Mouse (Mus musculus): Measurements from ENCODE around the gene Tmed10. TPM values are rescaled to one million over a fixed set of nuclear protein-coding genes. Genes with fewer than 3 reads are reported as not detected.

Tmed10 gene
- polyA plus RNA-seq, 1 experiment from 2014 or later, result 212 TPM

DNA sequence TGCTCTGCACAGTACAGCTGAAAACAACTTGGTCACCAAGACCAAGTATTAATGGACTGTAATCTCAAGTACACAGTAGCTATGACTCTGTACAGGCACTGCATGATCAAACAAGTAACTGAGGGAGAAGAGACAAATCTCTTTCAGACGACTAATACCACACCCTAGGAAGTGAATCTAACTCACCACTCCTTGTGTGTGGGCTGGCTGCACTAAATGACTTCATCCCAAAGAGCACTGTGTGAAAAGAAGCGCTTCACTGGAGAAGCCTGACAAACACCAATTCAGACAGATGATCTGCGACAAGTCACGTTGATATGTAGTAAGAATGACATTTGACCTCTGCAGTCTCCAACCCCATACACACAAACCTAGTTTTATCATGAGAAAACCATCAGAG lies 12.1 kb downstream of the Tmed10 start:
- no peak overlapping the region for H3K27ac ChIP-seq (ENCODE audit: low read depth, low read length)
- no peaks in the 10 kb centered on the region for H3K4me1 ChIP-seq (ENCODE audit: control insufficient read depth, insufficient read depth, low read length)
- H3K36me3 ChIP-seq (ENCODE audit: control insufficient read depth, insufficient read depth, low read length), result no peaks in the 10 kb centered on the region
- no peak overlapping the region for H3K9ac ChIP-seq (ENCODE audit: low read length)
- no peak for ATAC-seq
- H3K27me3 ChIP-seq (replicated peaks; ENCODE audit: control insufficient read depth, insufficient read depth, low read length), result no peaks in the 10 kb centered on the region
- no peak overlapping the region for H3K4me3 ChIP-seq (ENCODE audit: low read depth, low read length)
- DNase-seq (ENCODE audit: low spot score), result no peak
- H3K9me3 ChIP-seq (replicated peaks; ENCODE audit: control insufficient read depth, low read length), result no peaks in the 10 kb centered on the region
- 91% methylated on average over 4 of the region's 4 CpGs for WGBS
- H3K4me2 ChIP-seq (ENCODE audit: low read length), result no peak overlapping the region

GRCm38 (mm10) chr12:85361580-85361979 lies 13.1 kb downstream of the Tmed10 start:
- H3K4me1 ChIP-seq (ENCODE audit: control insufficient read depth, insufficient read depth, low read length), result no peaks in the 10 kb centered on the region
- H3K4me2 ChIP-seq (ENCODE audit: low read length), result no peak overlapping the region
- no peak overlapping the region for H3K4me3 ChIP-seq (ENCODE audit: low read depth, low read length)
- no peak overlapping the region for H3K9ac ChIP-seq (ENCODE audit: low read length)
- H3K27me3 ChIP-seq (replicated peaks; ENCODE audit: control insufficient read depth, insufficient read depth, low read length), result no peaks in the 10 kb centered on the region
- ATAC-seq (no peak), DNase-seq (ENCODE audit: low spot score) (no peak)
- H3K36me3 ChIP-seq (ENCODE audit: control insufficient read depth, insufficient read depth, low read length), result no peaks in the 10 kb centered on the region
- no peaks in the 10 kb centered on the region for H3K9me3 ChIP-seq (replicated peaks; ENCODE audit: control insufficient read depth, low read length)
- H3K27ac ChIP-seq (ENCODE audit: low read depth, low read length), result no peak overlapping the region

GRCm38 (mm10) chr12:85361165-85361564 lies 13.5 kb downstream of the Tmed10 start:
- H3K4me2 ChIP-seq (ENCODE audit: low read length), result no peak overlapping the region
- H3K4me1 ChIP-seq (ENCODE audit: control insufficient read depth, insufficient read depth, low read length), result no peaks in the 10 kb centered on the region
- DNase-seq (ENCODE audit: low spot score) (no peak), ATAC-seq (no peak)
- no peaks in the 10 kb centered on the region for H3K36me3 ChIP-seq (ENCODE audit: control insufficient read depth, insufficient read depth, low read length)
- no peaks in the 10 kb centered on the region for H3K27me3 ChIP-seq (replicated peaks; ENCODE audit: control insufficient read depth, insufficient read depth, low read length)
- no peak overlapping the region for H3K9ac ChIP-seq (ENCODE audit: low read length)
- WGBS, result 89% methylated on average over 3 of the region's 3 CpGs
- H3K9me3 ChIP-seq (replicated peaks; ENCODE audit: control insufficient read depth, low read length), result no peaks in the 10 kb centered on the region
- H3K4me3 ChIP-seq (ENCODE audit: low read depth, low read length), result no peak overlapping the region
- H3K27ac ChIP-seq (ENCODE audit: low read depth, low read length), result no peak overlapping the region

GRCm38 (mm10) chr12:85354061-85354460 lies 20.6 kb downstream of the Tmed10 start:
- Histone ChIP-seq H3K27ac (ENCODE audit: low read depth, low read length) (no peak overlapping the region), H3K4me3 (ENCODE audit: low read depth, low read length) (no peak overlapping the region), H3K9ac (ENCODE audit: low read length) (no peak overlapping the region), H3K27me3 (replicated peaks; ENCODE audit: control insufficient read depth, insufficient read depth, low read length) (no peaks in the 10 kb centered on the region), H3K9me3 (replicated peaks; ENCODE audit: control insufficient read depth, low read length) (no peaks in the 10 kb centered on the region), H3K4me2 (ENCODE audit: low read length) (no peak overlapping the region), H3K4me1 (ENCODE audit: control insufficient read depth, insufficient read depth, low read length) (peaks cover 2% of the 10 kb centered on the region; the same call in 1 of the 2 replicates), H3K36me3 (ENCODE audit: control insufficient read depth, insufficient read depth, low read length) (peaks cover 22% of the 10 kb centered on the region)
- ATAC-seq (no peak), DNase-seq (ENCODE audit: low spot score) (no peak)
- 88% methylated on average over 3 of the region's 3 CpGs for WGBS

- peaks cover 32% of the 10 kb centered on the region for H3K36me3 ChIP-seq (ENCODE audit: control insufficient read depth, insufficient read depth, low read length)
- H3K4me2 ChIP-seq (ENCODE audit: low read length), result 0 out of 2 replicates have a peak overlapping the region, but pooled peaks have one; percentile 9
- peaks cover 2% of the 10 kb centered on the region; the same call in 1 of the 2 replicates for H3K4me1 ChIP-seq (ENCODE audit: control insufficient read depth, insufficient read depth, low read length)
- H3K9me3 ChIP-seq (replicated peaks; ENCODE audit: control insufficient read depth, low read length), result no peaks in the 10 kb centered on the region
- no peak overlapping the region for H3K9ac ChIP-seq (ENCODE audit: low read length)
- H3K27me3 ChIP-seq (replicated peaks; ENCODE audit: control insufficient read depth, insufficient read depth, low read length), result no peaks in the 10 kb centered on the region
- peak overlapping the region; percentile 71 for H3K27ac ChIP-seq (ENCODE audit: low read depth, low read length)
- peak; percentile 75 for DNase-seq (ENCODE audit: low spot score)
- WGBS, result 56% methylated on average over 10 of the region's 10 CpGs
- peak; percentile 86 for ATAC-seq
- H3K4me3 ChIP-seq (ENCODE audit: low read depth, low read length), result no peak overlapping the region
Observed at GRCm38 (mm10) chr12:85350407-85351232, 24.0 kb downstream of the Tmed10 start.

DNA sequence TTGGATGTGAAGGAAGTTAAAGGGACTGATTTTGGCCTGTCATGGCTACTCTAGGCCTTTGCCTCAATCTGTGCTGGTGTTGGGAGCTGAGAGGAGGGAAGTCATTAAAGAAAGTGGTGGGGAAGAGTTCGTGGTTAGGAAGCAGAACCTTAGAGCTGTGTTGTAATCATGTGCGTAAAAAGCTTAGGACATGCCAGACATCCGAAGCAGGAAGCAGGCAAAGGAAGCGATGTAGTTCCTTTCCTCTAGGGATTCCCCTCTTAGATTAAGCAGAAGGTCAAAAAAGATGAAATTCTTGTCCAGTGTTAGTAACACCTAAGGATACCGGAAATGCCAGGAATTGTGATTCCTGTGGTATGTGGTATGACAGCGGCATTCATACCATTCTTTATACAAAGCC lies 26.3 kb downstream of the Tmed10 start:
- H3K27me3 ChIP-seq (replicated peaks; ENCODE audit: control insufficient read depth, insufficient read depth, low read length), result no peaks in the 10 kb centered on the region
- 89% methylated on average over 6 of the region's 6 CpGs for WGBS
- no peaks in the 10 kb centered on the region for H3K9me3 ChIP-seq (replicated peaks; ENCODE audit: control insufficient read depth, low read length)
- no peak overlapping the region for H3K4me2 ChIP-seq (ENCODE audit: low read length)
- no peak overlapping the region for H3K9ac ChIP-seq (ENCODE audit: low read length)
- DNase-seq (ENCODE audit: low spot score) (no peak), ATAC-seq (no peak)
- no peak overlapping the region for H3K4me3 ChIP-seq (ENCODE audit: low read depth, low read length)
- H3K4me1 ChIP-seq (ENCODE audit: control insufficient read depth, insufficient read depth, low read length), result peaks cover 2% of the 10 kb centered on the region; the same call in 1 of the 2 replicates
- H3K36me3 ChIP-seq (ENCODE audit: control insufficient read depth, insufficient read depth, low read length), result peaks cover 36% of the 10 kb centered on the region
- H3K27ac ChIP-seq (ENCODE audit: low read depth, low read length), result no peak overlapping the region

DNA sequence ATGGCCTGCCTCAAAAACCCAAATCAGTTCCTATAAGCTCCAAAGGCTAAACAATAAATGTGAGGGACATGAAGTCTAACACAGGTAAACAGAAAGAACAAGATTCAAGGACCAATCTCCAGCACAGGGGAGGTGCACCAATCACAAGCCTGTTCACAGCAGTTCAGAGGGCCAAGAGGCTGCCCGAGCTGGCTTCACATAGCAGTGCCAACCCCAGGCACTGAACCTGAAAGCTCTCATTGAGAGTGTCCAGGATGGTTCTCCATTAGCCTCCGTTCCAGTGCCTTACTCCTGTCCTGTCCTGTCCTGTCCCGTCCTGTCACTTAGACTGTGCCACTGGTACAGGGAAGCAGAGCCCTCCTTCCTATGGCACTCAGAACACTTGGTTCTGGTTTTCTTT lies 27.5 kb downstream of the Tmed10 start:
- Histone ChIP-seq H3K36me3 (ENCODE audit: control insufficient read depth, insufficient read depth, low read length) (peaks cover 35% of the 10 kb centered on the region), H3K9me3 (replicated peaks; ENCODE audit: control insufficient read depth, low read length) (no peaks in the 10 kb centered on the region), H3K27me3 (replicated peaks; ENCODE audit: control insufficient read depth, insufficient read depth, low read length) (no peaks in the 10 kb centered on the region), H3K4me2 (ENCODE audit: low read length) (no peak overlapping the region), H3K4me1 (ENCODE audit: control insufficient read depth, insufficient read depth, low read length) (peaks cover 2% of the 10 kb centered on the region; the same call in 1 of the 2 replicates), H3K4me3 (ENCODE audit: low read depth, low read length) (no peak overlapping the region), H3K27ac (ENCODE audit: low read depth, low read length) (no peak overlapping the region), H3K9ac (ENCODE audit: low read length) (no peak overlapping the region)
- WGBS, result 79% methylated on average over 3 of the region's 3 CpGs
- no peak for DNase-seq (ENCODE audit: low spot score)
- no peak for ATAC-seq

DNA sequence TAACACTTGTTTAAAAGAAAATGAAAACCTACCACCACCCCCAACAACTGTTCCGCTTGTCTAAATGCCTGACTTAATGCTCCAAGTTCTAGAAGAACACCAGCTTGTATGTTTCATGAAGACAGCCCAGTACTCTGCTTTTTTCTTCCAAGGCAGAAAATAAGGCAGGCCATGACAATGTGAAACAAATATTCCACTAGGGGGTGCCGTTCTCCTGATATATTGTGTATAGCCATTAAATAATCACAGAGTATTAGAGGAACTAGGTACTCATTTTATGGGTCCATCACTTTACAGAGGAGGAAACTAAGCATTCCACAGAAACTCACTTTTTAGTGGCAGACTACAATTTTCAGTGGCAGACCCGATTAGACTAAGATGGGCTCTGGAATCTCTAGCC lies 28.3 kb downstream of the Tmed10 start:
- H3K4me2 ChIP-seq (ENCODE audit: low read length), result no peak overlapping the region
- H3K27me3 ChIP-seq (replicated peaks; ENCODE audit: control insufficient read depth, insufficient read depth, low read length), result no peaks in the 10 kb centered on the region
- peak; percentile 92 for DNase-seq (ENCODE audit: low spot score)
- 0 out of 2 replicates have a peak, but pooled peaks have one; percentile 61 for ATAC-seq
- no peak overlapping the region for H3K27ac ChIP-seq (ENCODE audit: low read depth, low read length)
- no peaks in the 10 kb centered on the region for H3K9me3 ChIP-seq (replicated peaks; ENCODE audit: control insufficient read depth, low read length)
- peaks cover 40% of the 10 kb centered on the region for H3K36me3 ChIP-seq (ENCODE audit: control insufficient read depth, insufficient read depth, low read length)
- WGBS, result 56% methylated on average over 3 of the region's 3 CpGs
- no peak overlapping the region for H3K4me3 ChIP-seq (ENCODE audit: low read depth, low read length)
- no peak overlapping the region for H3K9ac ChIP-seq (ENCODE audit: low read length)
- peaks cover 2% of the 10 kb centered on the region; the same call in 1 of the 2 replicates for H3K4me1 ChIP-seq (ENCODE audit: control insufficient read depth, insufficient read depth, low read length)

DNA sequence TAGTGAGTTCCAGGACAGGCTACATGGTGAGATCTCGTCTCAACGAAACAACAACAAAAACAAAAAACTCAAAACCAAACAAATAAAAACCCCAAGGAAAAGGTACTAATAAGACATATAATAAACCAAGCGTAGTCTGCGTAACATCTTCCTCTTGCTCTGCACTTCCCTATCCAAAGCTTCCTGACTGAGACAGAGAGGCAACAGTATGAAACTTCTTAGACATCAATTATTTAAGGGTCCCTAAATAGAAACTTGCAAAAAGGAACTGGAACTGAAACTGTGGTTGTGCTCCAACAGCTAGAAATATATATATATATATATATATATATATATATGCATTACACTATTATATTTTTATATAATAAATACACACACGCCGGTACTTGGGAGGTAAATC lies 29.1 kb downstream of the Tmed10 start:
- H3K27ac ChIP-seq (ENCODE audit: low read depth, low read length), result no peak overlapping the region
- H3K36me3 ChIP-seq (ENCODE audit: control insufficient read depth, insufficient read depth, low read length), result peaks cover 38% of the 10 kb centered on the region
- H3K4me3 ChIP-seq (ENCODE audit: low read depth, low read length), result no peak overlapping the region
- H3K4me1 ChIP-seq (ENCODE audit: control insufficient read depth, insufficient read depth, low read length), result no peaks in the 10 kb centered on the region
- ATAC-seq (no peak), DNase-seq (ENCODE audit: low spot score) (no peak)
- 95% methylated on average over 6 of the region's 6 CpGs for WGBS
- H3K9ac ChIP-seq (ENCODE audit: low read length), result no peak overlapping the region
- no peaks in the 10 kb centered on the region for H3K27me3 ChIP-seq (replicated peaks; ENCODE audit: control insufficient read depth, insufficient read depth, low read length)
- H3K4me2 ChIP-seq (ENCODE audit: low read length), result no peak overlapping the region
- no peaks in the 10 kb centered on the region for H3K9me3 ChIP-seq (replicated peaks; ENCODE audit: control insufficient read depth, low read length)
